Mouse (Mus musculus) forebrain, postnatal 0 days (tissue): ENCODE measurements at regions not wholly inside any gene's neighbourhood (a gene's known extent, or its start where the extent isn't known, plus 50 kb on each side); places are given as distances from the start of the nearest gene placed in this dataset.

Experiments
- ATAC-seq: fragments of 200-750 bp; cut with Nextera tagmentation; 2 replicates; pipeline ENCODE4 v1.8.0; 2017; ENCODE audit warnings: mild to moderate bottlenecking, moderate library complexity
- DNase-seq: peaks from one replicate; pipeline ENCODE4 v3.0.0-alpha.2; 2015
- H3K27ac ChIP-seq: fragments of 300-500 bp; sonication (generic); 2 replicates; pipeline ENCODE4 v1.5.1; 2014; ENCODE audit warnings: low read depth, mild to moderate bottlenecking, antibody characterized with exemption, low read length, moderate library complexity, mixed read lengths
- H3K27me3 ChIP-seq: fragments of 300-500 bp; sonication (generic); 2 replicates; pipeline ENCODE4 v1.6.1; 2014; ENCODE audit warnings: mild to moderate bottlenecking, low read length, mixed read lengths; ENCODE audit not compliant: insufficient read depth
- H3K36me3 ChIP-seq: fragments of 300-500 bp; sonication (generic); 2 replicates; pipeline ENCODE4 v1.6.1; 2014; ENCODE audit warnings: mild to moderate bottlenecking, moderate library complexity; ENCODE audit not compliant: insufficient read depth
- H3K4me1 ChIP-seq: fragments of 300-500 bp; sonication (generic); 2 replicates; pipeline ENCODE4 v1.6.1; 2014; ENCODE audit warnings: antibody characterized with exemption; ENCODE audit not compliant: insufficient read depth
- H3K4me2 ChIP-seq: fragments of 300-500 bp; sonication (generic); 2 replicates; pipeline ENCODE4 v1.6.1; 2014; ENCODE audit warnings: low read depth, mild to moderate bottlenecking, moderate library complexity
- H3K4me3 ChIP-seq: fragments of 300-500 bp; sonication (generic); 2 replicates; pipeline ENCODE4 v1.5.1; 2014; ENCODE audit warnings: low read depth, low read length, mixed read lengths
- H3K9ac ChIP-seq: fragments of 300-500 bp; sonication (generic); 2 replicates; pipeline ENCODE4 v1.6.1; 2014; ENCODE audit warnings: mild to moderate bottlenecking
- H3K9me3 ChIP-seq: fragments of 300-500 bp; sonication (generic); 2 replicates; pipeline ENCODE4 v1.6.1; 2016; ENCODE audit warnings: low read length
- CTCF ChIP-seq: sonication (generic); IDR thresholded peaks from 2 replicates; pipeline ENCODE4 v1.5.1; 2016; ENCODE audit warnings: antibody characterized with exemption, control low read depth, low read depth
- WGBS: fragments of 180-500 bp; shearing (Covaris S2); extraction: QIAGEN DNeasy Blood & Tissue Kit; methylation state at CpG from one replicate; pipeline ENCODE4 v1.1.7; 2014; 5-methylcytosine and 5-hydroxymethylcytosine counted together

DNA sequence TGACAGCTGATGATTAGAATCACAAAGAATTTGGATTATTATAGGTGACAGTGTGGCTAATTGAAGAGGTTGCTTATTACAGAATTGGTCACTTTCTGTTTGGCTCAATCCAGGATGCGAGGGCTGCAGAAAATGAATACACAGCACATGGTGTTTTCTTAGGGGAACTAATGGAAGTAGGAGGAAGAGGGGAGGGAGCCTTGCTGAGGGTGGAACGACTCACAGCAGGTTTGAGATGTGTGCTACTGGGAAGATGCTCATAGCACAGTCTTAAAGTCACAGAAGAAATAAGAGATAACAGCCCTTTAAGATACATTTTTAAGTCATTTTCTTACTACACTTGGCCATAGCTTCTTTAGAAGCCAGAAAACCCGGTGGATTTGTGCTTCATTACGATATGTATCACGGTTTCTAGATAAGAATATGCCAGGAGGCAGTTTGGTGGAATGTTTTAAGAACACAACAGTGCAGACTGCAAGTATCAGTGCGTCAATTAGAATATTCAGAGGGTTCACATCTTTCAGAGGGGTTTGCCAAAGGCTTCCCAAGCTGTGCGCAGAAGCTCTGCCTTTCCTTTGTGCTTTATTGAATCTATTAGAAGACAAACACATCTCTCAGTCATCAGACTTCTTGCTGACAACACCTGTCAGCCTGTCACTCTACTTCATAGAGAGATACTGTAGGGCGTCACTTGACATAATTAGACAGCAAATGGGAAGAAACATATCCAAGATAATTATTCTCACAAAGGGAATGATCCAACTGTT lies 853.7 kb downstream of the Otol1 start:
- H3K27me3 ChIP-seq = no peaks in the 10 kb centered on the region

DNA sequence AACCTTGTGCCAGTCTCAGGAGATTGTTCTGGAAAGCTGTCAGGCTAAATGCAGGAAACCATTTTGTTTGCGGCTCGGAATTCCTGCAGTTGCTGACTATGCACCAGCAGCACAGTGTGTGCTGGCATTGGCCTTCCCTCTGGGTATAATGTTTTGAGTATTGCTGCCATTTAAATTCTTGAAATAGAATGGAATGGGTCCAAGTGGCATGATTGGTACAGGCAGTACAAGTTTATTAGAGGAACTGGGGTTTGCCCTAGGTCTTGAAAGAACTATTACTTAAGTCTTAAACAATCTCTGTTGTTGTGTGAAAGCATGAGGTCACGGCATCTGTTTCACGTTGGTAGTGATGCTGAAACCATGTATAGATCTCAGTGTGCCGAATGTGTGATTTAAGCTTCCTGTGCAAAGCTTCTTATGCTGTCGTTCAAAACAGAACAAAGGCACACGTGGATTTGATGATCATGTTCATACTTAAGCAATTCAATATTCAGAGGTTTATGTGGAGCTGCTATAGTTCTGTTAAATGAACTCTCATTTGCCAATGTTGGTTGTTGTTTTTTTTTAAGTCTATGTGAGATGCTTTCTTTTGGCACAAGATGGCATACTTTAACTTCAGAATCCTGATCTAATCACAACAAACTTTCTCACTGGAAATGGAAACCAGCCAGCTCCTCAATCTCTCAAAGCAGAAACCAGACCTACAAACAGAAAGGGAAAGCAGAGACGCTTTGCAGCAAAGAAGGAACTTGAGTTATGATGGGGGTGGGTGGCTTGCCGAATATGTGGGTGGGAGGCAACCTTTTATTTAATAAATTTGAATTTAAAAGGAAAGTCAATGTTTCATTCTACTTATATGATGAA lies 866.5 kb downstream of the Otol1 start:
- Histone ChIP-seq H3K4me1 (peaks cover 8% of the 10 kb centered on the region), H3K4me3 (no peak overlapping the region), H3K36me3 (no peaks in the 10 kb centered on the region), H3K4me2 (no peak overlapping the region), H3K27ac (no peak overlapping the region; the same call in 1 of the 2 replicates), H3K27me3 (no peaks in the 10 kb centered on the region), H3K9me3 (no peaks in the 10 kb centered on the region), H3K9ac (no peak overlapping the region)
- peak; percentile 72 for ATAC-seq
- TF ChIP-seq CTCF = no peak
- WGBS = 29% methylated on average over 9 of the region's 9 CpGs
- peak; percentile 73 for DNase-seq

More for the DNA sequence above, 853.7 kb downstream of the Otol1 start:
- Histone ChIP-seq H3K4me3 (no peak overlapping the region), H3K27ac (peak overlapping the region; percentile 59), H3K36me3 (no peaks in the 10 kb centered on the region), H3K9ac (no peak overlapping the region), H3K9me3 (no peaks in the 10 kb centered on the region), H3K4me1 (no peaks in the 10 kb centered on the region), H3K4me2 (no peak overlapping the region)
- WGBS = 40% methylated on average over 8 of the region's 8 CpGs
- ATAC-seq (peak; percentile 97), DNase-seq (peak; percentile 70)
- no peak for TF ChIP-seq CTCF

DNA sequence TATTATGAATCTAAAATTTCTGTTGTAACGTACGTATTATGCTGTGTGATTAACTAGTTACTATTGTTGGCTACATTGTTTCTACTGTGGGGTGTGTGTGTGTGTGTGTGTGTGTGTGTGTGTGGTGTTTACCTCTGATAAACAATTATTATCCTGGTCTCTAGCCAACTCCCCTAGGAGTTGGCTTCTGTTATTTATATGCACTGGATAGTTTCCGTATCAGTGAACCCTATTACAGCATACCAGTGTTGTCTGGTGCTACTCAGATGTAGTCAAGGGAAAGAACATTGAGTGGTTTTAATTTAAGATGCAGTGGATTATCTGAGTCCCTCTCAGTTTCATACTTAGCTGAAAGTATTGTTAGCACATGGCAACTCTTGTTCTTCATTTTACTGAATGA lies 867.2 kb downstream of the Otol1 start:
- 0 out of 2 replicates have a peak, but pooled peaks have one; percentile 5 for ATAC-seq

More for the DNA sequence above, 867.2 kb downstream of the Otol1 start:
- no peak for TF ChIP-seq CTCF
- Histone ChIP-seq H3K9ac (no peak overlapping the region), H3K27ac (no peak overlapping the region), H3K9me3 (no peaks in the 10 kb centered on the region), H3K4me1 (peaks cover 8% of the 10 kb centered on the region), H3K4me2 (no peak overlapping the region), H3K27me3 (no peaks in the 10 kb centered on the region), H3K36me3 (no peaks in the 10 kb centered on the region), H3K4me3 (no peak overlapping the region)
- WGBS = 35% methylated on average over 3 of the region's 3 CpGs
- peak; percentile 14 for DNase-seq
